Mouse (Mus musculus) bone marrow macrophage, adult 2 months (primary cell): ENCODE measurements around the gene Olfr1006. TPM values are rescaled to one million over a fixed set of nuclear protein-coding genes. Genes with fewer than 3 reads are reported as not detected.
"Not testable (repeated sequence)": the region's sequence is repeated elsewhere in the genome, so short reads cannot be mapped to it uniquely, and the experiment has no call there.

Experiments
- H3K27ac ChIP-seq: 2 replicates; pipeline ENCODE4 v1.5.1; 2012; ENCODE audit warnings: low read depth, low read length; ENCODE audit not compliant: insufficient read depth
- H3K4me1 ChIP-seq: 2 replicates; pipeline ENCODE4 v1.6.1; 2012; ENCODE audit warnings: low read length; ENCODE audit not compliant: control insufficient read depth, insufficient read depth
- H3K4me3 ChIP-seq: 2 replicates; pipeline ENCODE4 v1.5.1; 2012; ENCODE audit warnings: mild to moderate bottlenecking, low read length, moderate library complexity; ENCODE audit not compliant: insufficient read depth
- CTCF ChIP-seq: IDR thresholded peaks from 2 replicates; pipeline ENCODE4 v1.5.1; 2012; ENCODE audit warnings: low read depth, mild to moderate bottlenecking, low read length, moderate library complexity
- POLR2A ChIP-seq: IDR thresholded peaks from 2 replicates; pipeline ENCODE4 v1.6.1; 2012; ENCODE audit warnings: mild to moderate bottlenecking, low read depth, low read length, borderline replicate concordance
- polyA plus RNA-seq: library from polyadenylated mRNA; stranded (reverse); fragments of >200 nt; gene quantifications from 2 replicates; pipeline ENCODE4 v1.2.4, GENCODE M21; 2012; ENCODE audit not compliant: missing spikeins, insufficient read depth, insufficient read length

Olfr1006 gene
- polyA plus RNA-seq = not detected in 2 replicates

GRCm38 (mm10) chr2:85678667-85679066 lies at the start of gene Olfr1006:
Gene Olfr1006, minus strand, starts transcription at chr2:85678767.
- H3K4me1 ChIP-seq = no peaks in the 10 kb centered on the region
- no peak within 1 kb of the TSS for H3K4me3 ChIP-seq
- H3K27ac ChIP-seq = no peak within 1 kb of the TSS
- TF ChIP-seq POLR2A (no peak), CTCF (no peak)

GRCm38 (mm10) chr2:85725793-85726192 lies 47.2 kb upstream of the Olfr1006 start:
- no peak overlapping the region for H3K4me3 ChIP-seq
- TF ChIP-seq POLR2A (no peak), CTCF (no peak)

GRCm38 (mm10) chr2:85715119-85715518 lies 36.6 kb upstream of the Olfr1006 start, which contains the start of gene Olfr1009:
Gene Olfr1009, plus strand, starts transcription at chr2:85715419.
- no peak within 1 kb of the TSS for H3K4me3 ChIP-seq
- no peaks in the 10 kb centered on the region for H3K4me1 ChIP-seq
- TF ChIP-seq POLR2A (no peak), CTCF (no peak)
- H3K27ac ChIP-seq = no peak within 1 kb of the TSS

More at GRCm38 (mm10) chr2:85725793-85726192, 47.2 kb upstream of the Olfr1006 start:
- no peaks in the 10 kb centered on the region for H3K4me1 ChIP-seq
- H3K27ac ChIP-seq = no peak overlapping the region

GRCm38 (mm10) chr2:85711159-85711558 lies 32.6 kb upstream of the Olfr1006 start:
- no peaks in the 10 kb centered on the region for H3K4me1 ChIP-seq
- TF ChIP-seq CTCF (no peak), POLR2A (no peak)

GRCm38 (mm10) chr2:85710680-85711079 lies 32.1 kb upstream of the Olfr1006 start:
- not testable (repeated sequence) for H3K27ac ChIP-seq, H3K4me1 ChIP-seq, H3K4me3 ChIP-seq

More at GRCm38 (mm10) chr2:85711159-85711558, 32.6 kb upstream of the Olfr1006 start:
- no peak overlapping the region for H3K4me3 ChIP-seq
- no peak overlapping the region for H3K27ac ChIP-seq

- Histone ChIP-seq H3K27ac (no peak within 1 kb of the TSS), H3K4me1 (no peaks in the 10 kb centered on the region), H3K4me3 (no peak within 1 kb of the TSS)
- TF ChIP-seq CTCF = no peak
- TF ChIP-seq POLR2A = no peak
These were observed 10.6 kb upstream of the Olfr1006 start, which contains the start of gene Olfr1008 for GRCm38 (mm10) chr2:85689131-85689530. Gene Olfr1008, plus strand, starts transcription at chr2:85689431.

- not testable (repeated sequence) for H3K4me1 ChIP-seq, H3K4me3 ChIP-seq, H3K27ac ChIP-seq
These were observed 14.2 kb downstream of the Olfr1006 start, which contains the start of gene Olfr154 for GRCm38 (mm10) chr2:85664355-85664754. Gene Olfr154, minus strand, starts transcription at chr2:85664455.

- H3K4me1 ChIP-seq = no peaks in the 10 kb centered on the region
- no peak for TF ChIP-seq POLR2A
- no peak for TF ChIP-seq CTCF
- no peak within 1 kb of the TSS for H3K4me3 ChIP-seq
- no peak within 1 kb of the TSS for H3K27ac ChIP-seq
These were observed 28.0 kb downstream of the Olfr1006 start, which contains the start of gene Olfr1002 for GRCm38 (mm10) chr2:85650604-85651003. Gene Olfr1002, minus strand, starts transcription at chr2:85650704.

Other genes starting within 250 kb of the Olfr1006 start
- not detected in 2 replicates for gene Olfr994, start 242.3 kb downstream of the Olfr1006 start, polyA plus RNA-seq
- gene Olfr995, start 235.1 kb downstream of the Olfr1006 start, polyA plus RNA-seq = not detected in 2 replicates
- gene 4833423E24Rik, start 159.7 kb downstream of the Olfr1006 start, polyA plus RNA-seq = not detected in 2 replicates
- not detected in 2 replicates for gene Olfr996, start 99.6 kb downstream of the Olfr1006 start, polyA plus RNA-seq
- gene Olfr998, start 89.8 kb downstream of the Olfr1006 start, polyA plus RNA-seq = not detected in 2 replicates
- gene Olfr1000, start 66.9 kb downstream of the Olfr1006 start, polyA plus RNA-seq = not detected in 2 replicates
- not detected in 2 replicates for gene Olfr1002, start 28.1 kb downstream of the Olfr1006 start, polyA plus RNA-seq
- gene Olfr154, start 14.3 kb downstream of the Olfr1006 start, polyA plus RNA-seq = not detected in 2 replicates
- gene Olfr1008, start 10.7 kb upstream of the Olfr1006 start, polyA plus RNA-seq = not detected in 2 replicates
- gene Olfr1009, start 36.7 kb upstream of the Olfr1006 start, polyA plus RNA-seq = not detected in 2 replicates
- gene Olfr1012, start 84.0 kb upstream of the Olfr1006 start, polyA plus RNA-seq = not detected in 2 replicates
- not detected in 2 replicates for gene Olfr1013, start 88.3 kb upstream of the Olfr1006 start, polyA plus RNA-seq
- not detected in 2 replicates for gene Olfr1014, start 93.9 kb upstream of the Olfr1006 start, polyA plus RNA-seq
- gene Olfr1015, start 103.2 kb upstream of the Olfr1006 start, polyA plus RNA-seq = not detected in 2 replicates
- not detected in 2 replicates for gene Olfr1016, start 123.8 kb upstream of the Olfr1006 start, polyA plus RNA-seq
- not detected in 2 replicates for gene Olfr1018, start 139.7 kb upstream of the Olfr1006 start, polyA plus RNA-seq
- gene Olfr1019, start 166.7 kb upstream of the Olfr1006 start, polyA plus RNA-seq = not detected in 2 replicates
- gene Olfr1020, start 168.3 kb upstream of the Olfr1006 start, polyA plus RNA-seq = not detected in 2 replicates
- gene Olfr1022, start 189.8 kb upstream of the Olfr1006 start, polyA plus RNA-seq = not detected in 2 replicates
- gene Olfr1023, start 206.9 kb upstream of the Olfr1006 start, polyA plus RNA-seq = not detected in 2 replicates
- gene Olfr1024, start 226.3 kb upstream of the Olfr1006 start, polyA plus RNA-seq = not detected in 2 replicates
- not detected in 2 replicates for gene Olfr1025-ps1, start 236.4 kb upstream of the Olfr1006 start, polyA plus RNA-seq
- gene Olfr1026, start 242.8 kb upstream of the Olfr1006 start, polyA plus RNA-seq = not detected in 2 replicates